Mouse (Mus musculus) brain, adult 10 weeks (tissue): Measurements from ENCODE around the gene Spats2l. TPM values are rescaled to one million over a fixed set of nuclear protein-coding genes. Genes with fewer than 3 reads are reported as not detected.

Experiments used
- polyA plus RNA-seq: library from polyadenylated mRNA; stranded (reverse); fragments of 350-450 nt; fragmentation: Illumina TruSeq; extraction: RNeasy Lipid Tissue Mini Kit (QIAGEN cat#74804); gene quantifications from one replicate; pipeline ENCODE4 v1.2.3, GENCODE M21; 2015; ENCODE audit warnings: low read depth, low replicate concordance

The Spats2l gene
- 27.1 TPM for polyA plus RNA-seq

DNA sequence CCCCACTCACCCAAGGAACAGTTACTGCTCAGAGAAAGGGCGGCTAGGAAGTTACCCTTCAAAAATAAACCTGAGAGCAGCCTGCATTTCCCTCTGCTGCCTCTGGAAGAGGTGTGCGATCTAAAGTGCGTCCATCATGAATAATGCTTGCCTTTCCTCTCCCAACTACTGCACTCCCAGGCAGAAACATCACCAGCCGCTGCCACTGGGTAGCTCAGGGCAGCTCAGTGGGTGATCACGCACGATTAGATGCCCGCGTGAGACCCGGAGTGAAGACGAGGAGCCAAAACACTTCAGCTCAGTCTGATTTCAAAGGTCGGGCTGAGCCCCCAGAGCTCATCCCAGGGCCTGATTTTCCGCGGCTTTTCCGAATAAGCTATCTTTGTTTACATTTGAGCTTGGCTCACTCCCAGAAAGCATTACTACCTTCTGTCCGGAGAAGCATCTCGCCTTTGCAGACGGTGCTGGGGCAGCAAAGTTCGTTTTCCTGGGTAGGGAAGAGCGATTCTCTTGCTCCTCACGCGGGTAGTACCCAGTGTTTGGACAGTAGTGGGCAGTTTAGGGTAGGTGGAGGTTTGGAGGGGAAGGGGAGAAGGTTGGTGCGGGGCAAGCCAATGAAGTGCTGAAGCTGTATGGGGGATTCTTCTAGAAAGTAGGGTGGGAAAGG lies at the start of gene Spats2l:
Gene Spats2l, plus strand, starts transcription at position 162 of the 667 bp plus-strand sequence.

DNA sequence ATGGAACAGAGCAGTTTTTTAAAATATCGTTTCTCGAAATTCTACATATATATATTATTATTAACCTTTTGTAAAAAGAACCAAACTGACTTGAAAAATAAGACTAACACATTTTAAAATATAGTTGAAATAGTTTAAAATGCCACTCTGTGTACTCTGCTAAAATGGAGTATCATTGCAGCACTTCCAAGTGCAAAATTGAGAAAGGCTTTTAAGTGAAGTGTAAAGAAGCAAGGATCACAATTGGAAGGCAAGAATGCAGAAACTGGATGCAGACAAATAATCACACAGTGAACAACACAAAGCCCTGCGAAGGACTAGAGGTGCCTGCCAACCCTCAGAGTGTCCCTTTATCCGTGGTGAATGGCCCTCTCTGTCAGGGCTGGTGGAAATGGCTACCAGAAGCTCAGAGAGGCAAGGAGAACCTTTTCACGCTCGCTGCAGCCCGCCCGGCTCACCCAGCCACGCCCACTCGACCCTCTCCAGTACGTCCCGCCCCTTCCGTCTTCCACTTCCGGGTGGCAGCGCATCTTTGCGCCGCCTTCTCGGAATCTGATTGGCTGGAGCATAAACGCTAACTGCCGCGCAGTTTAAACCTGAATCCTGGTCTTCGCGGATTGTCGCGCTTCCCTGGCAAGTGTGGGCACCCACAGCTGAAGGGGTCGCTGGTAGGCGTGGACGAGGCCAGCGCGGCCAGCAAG lies 221.6 kb downstream of the Spats2l start, which contains the start of gene Sgo2a:
Gene Sgo2a, plus strand, starts transcription at position 540 of the 701 bp plus-strand sequence.

Other genes with a start within 250 kb of the Spats2l start
- gene Sgo2a, start 221.8 kb downstream of the Spats2l start, polyA plus RNA-seq, result 0.54 TPM
- 14.9 TPM for gene Kctd18, start 244.8 kb downstream of the Spats2l start, polyA plus RNA-seq